In the genomic region with DNA sequence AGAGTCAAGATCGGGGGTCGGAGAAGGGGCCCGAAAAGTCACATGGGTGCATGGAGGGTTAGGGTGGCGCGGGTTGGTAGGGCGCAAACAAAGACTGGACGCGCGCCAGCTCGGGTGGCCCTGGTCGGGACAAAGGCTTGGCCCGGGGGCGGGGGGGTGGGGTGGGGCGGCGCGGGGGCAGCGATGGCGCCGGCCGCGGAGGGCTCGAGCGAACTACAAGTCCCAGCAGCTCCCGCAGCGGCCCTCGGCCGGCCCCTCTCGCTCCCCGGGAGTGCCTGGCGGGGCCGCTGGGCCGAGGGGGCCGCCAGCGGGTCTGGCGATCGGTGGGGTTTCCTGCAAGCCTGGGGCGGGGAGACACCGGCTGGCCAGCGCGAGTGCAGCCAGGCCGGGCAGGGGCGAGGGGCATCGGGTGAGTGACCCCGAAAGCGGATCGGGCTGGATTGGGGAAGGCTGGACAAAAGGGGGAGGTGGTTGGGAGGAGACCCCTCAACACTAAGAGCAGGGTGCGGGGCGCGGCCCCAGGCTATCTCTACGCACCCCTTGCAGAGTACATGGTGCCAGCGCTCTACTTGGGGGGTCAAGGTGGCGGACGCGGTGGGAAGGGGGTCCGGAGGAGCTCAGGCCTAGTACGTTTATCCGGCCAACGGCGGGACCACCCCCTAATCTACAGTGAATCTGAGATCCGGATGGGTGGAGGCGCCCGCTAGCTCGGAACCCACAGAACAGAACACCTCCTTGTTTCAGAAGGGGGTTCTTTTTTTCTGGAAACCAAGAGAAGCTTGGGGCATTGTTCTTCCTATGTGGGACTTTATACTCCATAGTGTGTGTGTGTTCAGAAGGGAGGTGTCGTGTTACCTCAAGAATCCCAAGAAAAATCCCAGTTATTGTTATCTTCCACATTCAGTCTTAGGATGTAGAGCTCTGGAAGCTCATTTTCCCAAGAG, we compare ENCODE assay signal across 8 mouse cellular contexts. TPM values are rescaled to one million over a fixed set of nuclear protein-coding genes. Genes with fewer than 3 reads are reported as not detected.
DNase-seq lines count a peak whose midpoint lies in the region; ATAC-seq and TF ChIP-seq lines count a peak whose summit lies in the region.

A gene (plus strand): TSS at position 238 of the 944 bp plus-strand sequence.

- peak; percentile 61 for DNase-seq in A20 (ENCODE audit: low read depth, low spot score)
- DNase-seq in adrenal gland, postnatal 4 days (ENCODE audit: low spot score in 2 of 2): peak; percentile 56 to 60
- DNase-seq in kidney, postnatal 0 days (ENCODE audit: low spot score): peak; percentile 88
- no peak for DNase-seq in liver, embryonic 14.5 days (ENCODE audit: low read depth in 3 of 3, low spot score in 3 of 3)
- peak; percentile 86 for DNase-seq in neural tube, embryonic 10.5 days (ENCODE audit: extremely low spot score, low spot score)

- H3K27me3 ChIP-seq in heart, embryonic 13.5 days (replicated peaks): no peaks in the 10 kb centered on the region
- no peaks in the 10 kb centered on the region for H3K27me3 ChIP-seq in kidney, postnatal 0 days (ENCODE audit: insufficient read depth, low read length)
- no peaks in the 10 kb centered on the region for H3K27me3 ChIP-seq in liver, embryonic 14.5 days (ENCODE audit: control insufficient read depth, insufficient read depth, low read length)
- H3K27me3 ChIP-seq in stomach, embryonic 14.5 days (ENCODE audit: control insufficient read depth, insufficient read depth, low read length): no peaks in the 10 kb centered on the region

- peaks cover 39% of the 10 kb centered on the region for H3K36me3 ChIP-seq in heart, embryonic 13.5 days
- H3K36me3 ChIP-seq in kidney, postnatal 0 days (ENCODE audit: insufficient read depth, low read length): peaks cover 18% of the 10 kb centered on the region
- H3K36me3 ChIP-seq in liver, embryonic 14.5 days (replicated peaks; ENCODE audit: control insufficient read depth, insufficient read depth, low read depth): no peaks in the 10 kb centered on the region
- H3K36me3 ChIP-seq in stomach, embryonic 14.5 days (ENCODE audit: control insufficient read depth, insufficient read depth, low read length): peaks cover 25% of the 10 kb centered on the region

- TF ChIP-seq POLR2A in embryonic fibroblast, embryonic 13.5 days (IDR thresholded peaks at IDR 0.05; ENCODE audit: low read depth, low read length): peak; percentile 68

- peak within 1 kb of the TSS; percentile 96 for H3K4me3 ChIP-seq in embryonic fibroblast, embryonic 13.5 days (ENCODE audit: insufficient read depth, low read length)
- peak within 1 kb of the TSS; percentile 96 for H3K4me3 ChIP-seq in heart, embryonic 13.5 days
- H3K4me3 ChIP-seq in kidney, postnatal 0 days (replicated peaks; ENCODE audit: low read depth, low read length): peak within 1 kb of the TSS; percentile 96
- H3K4me3 ChIP-seq in liver, embryonic 14.5 days (ENCODE audit: insufficient read depth in 1 of 2, low read depth in 2 of 2, low read length in 2 of 2): peak within 1 kb of the TSS; percentile 71 to 73
- H3K4me3 ChIP-seq in stomach, embryonic 14.5 days (ENCODE audit: low read depth, low read length): peak within 1 kb of the TSS; percentile 92

- H3K9me3 ChIP-seq in heart, embryonic 13.5 days: peaks cover 6% of the 10 kb centered on the region; the same call in 1 of the 2 replicates
- H3K9me3 ChIP-seq in kidney, postnatal 0 days (replicated peaks; ENCODE audit: low read length): no peaks in the 10 kb centered on the region
- H3K9me3 ChIP-seq in liver, embryonic 14.5 days (ENCODE audit: control insufficient read depth, low read length): no peaks in the 10 kb centered on the region
- H3K9me3 ChIP-seq in stomach, embryonic 14.5 days (ENCODE audit: control insufficient read depth, low read depth, low read length): no peaks in the 10 kb centered on the region

- H3K4me1 ChIP-seq in embryonic fibroblast, embryonic 13.5 days (ENCODE audit: control insufficient read depth, insufficient read depth, low read length): no peaks in the 10 kb centered on the region
- peaks cover 13% of the 10 kb centered on the region for H3K4me1 ChIP-seq in heart, embryonic 13.5 days
- H3K4me1 ChIP-seq in kidney, postnatal 0 days (replicated peaks; ENCODE audit: insufficient read depth, low read length): peaks cover 5% of the 10 kb centered on the region; the same call in 1 of the 2 replicates
- H3K4me1 ChIP-seq in liver, embryonic 14.5 days (replicated peaks; ENCODE audit: control insufficient read depth in 2 of 2, insufficient read depth in 2 of 2, low read length in 1 of 2): peaks cover 0 to 15% of the 10 kb centered on the region in 2 experiments; a peak in 3 of 4 replicates
- H3K4me1 ChIP-seq in stomach, embryonic 14.5 days (ENCODE audit: control insufficient read depth, insufficient read depth, low read length): peaks cover 5% of the 10 kb centered on the region; the same call in 1 of the 2 replicates

- 1% methylated on average over 62 of the region's 64 CpGs for WGBS in heart, embryonic 13.5 days
- under 1% methylated on average over 59 of the region's 64 CpGs for WGBS in kidney, postnatal 0 days
- 1% methylated on average over 61 of the region's 64 CpGs for WGBS in liver, embryonic 14.5 days (ENCODE audit: insufficient replicate concordance)
- WGBS in stomach, embryonic 14.5 days: under 1% methylated on average over 53 of the region's 64 CpGs

- H3K9ac ChIP-seq in heart, embryonic 13.5 days: peak within 1 kb of the TSS; percentile 98
- peak within 1 kb of the TSS; percentile 99 for H3K9ac ChIP-seq in kidney, postnatal 0 days (ENCODE audit: low read depth, low read length)
- peak within 1 kb of the TSS; percentile 70 for H3K9ac ChIP-seq in liver, embryonic 14.5 days (replicated peaks)
- H3K9ac ChIP-seq in stomach, embryonic 14.5 days (replicated peaks; ENCODE audit: low read depth, low read length): peak within 1 kb of the TSS; percentile 97

- no peak for TF ChIP-seq EP300 in liver, embryonic 14.5 days (IDR thresholded peaks at IDR 0.05; ENCODE audit: low read depth)

- peak; percentile 81 for ATAC-seq in heart, embryonic 13.5 days (ENCODE audit: extremely low read depth, insufficient number of reproducible peaks, low FRiP score, low TSS enrichment)
- peak; percentile 86 for ATAC-seq in kidney, postnatal 0 days (replicated peaks; ENCODE audit: low FRiP score, low read depth)
- ATAC-seq in liver, embryonic 14.5 days (ENCODE audit: insufficient read depth): peak; percentile 73
- ATAC-seq in stomach, embryonic 14.5 days (ENCODE audit: insufficient number of reproducible peaks, insufficient read depth, low FRiP score, low read depth): peak; percentile 92

- H3K27ac ChIP-seq in embryonic fibroblast, embryonic 13.5 days (ENCODE audit: insufficient read depth, low read length): peak within 1 kb of the TSS; percentile 49
- H3K27ac ChIP-seq in heart, embryonic 13.5 days (replicated peaks): peak within 1 kb of the TSS; percentile 85
- peak within 1 kb of the TSS; percentile 85 for H3K27ac ChIP-seq in kidney, postnatal 0 days
- H3K27ac ChIP-seq in liver, embryonic 14.5 days: no peak within 1 kb of the TSS
- H3K27ac ChIP-seq in stomach, embryonic 14.5 days (ENCODE audit: low read length): peak within 1 kb of the TSS; percentile 88

- TF ChIP-seq CTCF in embryonic fibroblast, embryonic 13.5 days (IDR thresholded peaks at IDR 0.05; ENCODE audit: borderline replicate concordance, insufficient read depth, low read length): no peak
- TF ChIP-seq CTCF in kidney, postnatal 0 days (IDR thresholded peaks at IDR 0.05; ENCODE audit: low read depth): no peak
- TF ChIP-seq CTCF in liver, embryonic 14.5 days (IDR thresholded peaks at IDR 0.05; ENCODE audit: low read depth): no peak

- H3K4me2 ChIP-seq in heart, embryonic 13.5 days: peak within 1 kb of the TSS; percentile 84
- H3K4me2 ChIP-seq in kidney, postnatal 0 days (ENCODE audit: low read length): peak within 1 kb of the TSS; percentile 58
- H3K4me2 ChIP-seq in liver, embryonic 14.5 days (ENCODE audit: low read depth): peak within 1 kb of the TSS; percentile 75
- H3K4me2 ChIP-seq in stomach, embryonic 14.5 days (replicated peaks; ENCODE audit: low read depth, low read length): peak within 1 kb of the TSS; percentile 46

RNA-seq across cellular contexts. Expression of the gene that starts here (rescaled TPM):
- total RNA-seq in adrenal gland, postnatal 4 days (2021): 10 to 100 TPM; 33.7 to 35.6 TPM
- polyA plus RNA-seq in embryonic fibroblast, embryonic 13.5 days (2011; ENCODE audit: insufficient read length, low read depth, missing spikeins): 27.2 and 28.5 TPM in 2 replicates
- 30.7 and 32.0 TPM in 2 replicates for polyA plus RNA-seq in heart, embryonic 13.5 days (2015; fragmentation: Nextera tagmentation; extraction: Ambion mirVana)
- polyA plus RNA-seq in kidney, postnatal 0 days (2015; fragmentation: Nextera tagmentation; extraction: Ambion mirVana): 42.1 and 45.0 TPM in 2 replicates
- 4.8 and 6.8 TPM in 2 replicates for polyA plus RNA-seq in liver, embryonic 14.5 days (2012; rRNA removed)
- polyA plus RNA-seq in liver, embryonic 14.5 days (2014; fragmentation: Nextera tagmentation; extraction: Ambion mirVana): 1.7 and 2.0 TPM in 2 replicates
- 29.6 and 32.3 TPM in 2 replicates for polyA plus RNA-seq in stomach, embryonic 14.5 days (2014; fragmentation: Nextera tagmentation; extraction: Ambion mirVana)

Comparison
In these comparisons a context has a peak if more than half of its experiments do, and no peak if none do; other contexts are left out.
1. DNase-seq: peak in A20 (single experiment), adrenal gland, postnatal 4 days (2 of 2), kidney, postnatal 0 days (single experiment) and neural tube, embryonic 10.5 days (single experiment); none in liver, embryonic 14.5 days (0 of 3).
2. Peak in every context shown above with its lines, with median percentiles within 50 percentile points of each other: H3K4me3 ChIP-seq, ATAC-seq, H3K4me2 ChIP-seq and H3K9ac ChIP-seq.